Mouse (Mus musculus): Measurements from ENCODE around the gene Prr5. TPM values are rescaled to one million over a fixed set of nuclear protein-coding genes. Genes with fewer than 3 reads are reported as not detected.
"Not testable (repeated sequence)": the region's sequence is repeated elsewhere in the genome, so short reads cannot be mapped to it uniquely, and the experiment has no call there.

Gene Prr5
- total RNA-seq, 2 experiments from 2014 or later = 3.9 to 4.1 TPM

DNA sequence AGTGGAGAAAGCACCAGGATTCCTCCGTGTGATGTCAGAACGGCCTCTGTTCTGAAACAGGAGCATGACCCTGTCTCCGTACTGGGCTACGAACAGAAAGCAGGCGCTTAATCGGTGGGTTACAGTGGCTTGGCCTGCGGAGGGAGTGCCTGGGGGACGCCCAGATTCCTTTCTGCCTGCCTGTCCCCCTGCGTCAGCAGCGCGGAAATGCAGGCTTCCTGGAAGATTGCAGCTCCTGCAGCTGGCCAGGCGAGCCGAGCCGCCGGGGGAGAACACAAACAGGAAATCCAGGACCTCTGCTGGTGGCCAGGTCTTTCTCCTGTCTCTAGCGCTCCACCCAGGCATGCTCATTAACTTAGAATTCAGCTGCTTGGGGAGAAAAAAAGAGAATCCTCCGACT lies 45.3 kb downstream of the Prr5 start:
- peak; percentile 85 for DNase-seq

DNA sequence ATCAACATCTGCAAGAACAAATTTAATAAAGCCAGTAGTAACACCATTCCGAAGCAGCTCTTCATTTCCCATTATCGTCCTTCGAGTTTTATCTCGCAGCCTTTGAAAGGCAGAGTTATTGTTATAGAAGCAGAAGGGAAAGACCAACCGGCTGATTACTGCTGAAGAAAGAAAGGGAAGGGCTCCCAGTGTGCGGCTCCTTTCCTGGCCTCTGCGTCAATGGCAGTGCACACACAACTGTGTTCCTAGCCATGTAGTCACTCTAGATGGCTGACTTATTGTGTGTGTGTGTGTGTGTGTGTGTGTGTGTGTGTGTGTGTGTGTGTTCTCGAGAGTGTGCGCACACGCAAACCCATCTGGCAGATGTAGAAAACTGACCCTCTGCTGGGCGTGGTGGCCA lies 45.7 kb downstream of the Prr5 start:
- no peak for DNase-seq

DNA sequence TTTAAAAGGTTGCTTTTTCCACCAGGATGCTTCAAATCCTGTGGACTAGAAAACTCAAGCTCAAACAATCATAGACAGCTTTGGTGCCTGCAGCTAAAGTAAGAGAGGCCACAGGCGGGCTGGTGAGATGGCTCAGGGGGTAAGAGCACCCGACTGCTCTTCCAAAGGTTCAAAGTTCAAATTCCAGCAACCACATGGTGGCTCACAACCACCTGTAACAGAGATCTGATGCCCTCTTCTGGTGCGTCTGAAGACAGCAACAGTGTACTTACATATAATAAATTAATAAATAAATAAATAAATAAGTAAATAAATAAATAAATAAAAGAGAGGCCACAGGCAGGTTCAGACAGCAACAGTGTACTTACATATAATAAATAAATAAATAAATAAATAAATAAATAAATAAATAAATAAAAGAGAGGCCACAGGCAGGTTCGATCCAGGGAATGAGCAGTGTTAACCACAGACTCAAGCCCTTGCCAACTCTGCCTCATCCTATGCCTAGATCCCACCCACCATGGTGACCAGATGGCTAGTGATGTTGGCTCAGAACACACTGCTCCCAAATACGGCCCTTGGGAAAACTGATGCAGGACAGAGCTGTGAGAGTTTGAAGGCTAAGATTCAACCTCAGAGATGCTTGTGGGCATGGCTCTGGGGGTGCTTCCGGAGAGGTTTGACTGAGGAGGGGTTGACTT lies 48.3 kb downstream of the Prr5 start:
- DNase-seq = not testable (repeated sequence)

- no peak for DNase-seq
Observed at GRCm38 (mm10) chr15:84718785-84719184, 49.4 kb downstream of the Prr5 start.

GRCm38 (mm10) chr15:84719791-84720190 lies 50.4 kb downstream of the Prr5 start, which contains the start of gene Arhgap8:
TSS of gene Arhgap8 (plus strand) at chr15:84720052.
- no peak for DNase-seq

GRCm38 (mm10) chr15:84720291-84721204 lies 51.1 kb downstream of the Prr5 start:
- no peak for DNase-seq

- DNase-seq = not testable (repeated sequence)
Observed at GRCm38 (mm10) chr15:84723656-84724055, 54.2 kb downstream of the Prr5 start.

- no peak for DNase-seq
Observed at GRCm38 (mm10) chr15:84724199-84724598, 54.8 kb downstream of the Prr5 start.

GRCm38 (mm10) chr15:84729685-84730084 lies 60.3 kb downstream of the Prr5 start:
- peak; percentile 52 for DNase-seq

GRCm38 (mm10) chr15:84730893-84731292 lies 61.5 kb downstream of the Prr5 start:
- DNase-seq = no peak

DNA sequence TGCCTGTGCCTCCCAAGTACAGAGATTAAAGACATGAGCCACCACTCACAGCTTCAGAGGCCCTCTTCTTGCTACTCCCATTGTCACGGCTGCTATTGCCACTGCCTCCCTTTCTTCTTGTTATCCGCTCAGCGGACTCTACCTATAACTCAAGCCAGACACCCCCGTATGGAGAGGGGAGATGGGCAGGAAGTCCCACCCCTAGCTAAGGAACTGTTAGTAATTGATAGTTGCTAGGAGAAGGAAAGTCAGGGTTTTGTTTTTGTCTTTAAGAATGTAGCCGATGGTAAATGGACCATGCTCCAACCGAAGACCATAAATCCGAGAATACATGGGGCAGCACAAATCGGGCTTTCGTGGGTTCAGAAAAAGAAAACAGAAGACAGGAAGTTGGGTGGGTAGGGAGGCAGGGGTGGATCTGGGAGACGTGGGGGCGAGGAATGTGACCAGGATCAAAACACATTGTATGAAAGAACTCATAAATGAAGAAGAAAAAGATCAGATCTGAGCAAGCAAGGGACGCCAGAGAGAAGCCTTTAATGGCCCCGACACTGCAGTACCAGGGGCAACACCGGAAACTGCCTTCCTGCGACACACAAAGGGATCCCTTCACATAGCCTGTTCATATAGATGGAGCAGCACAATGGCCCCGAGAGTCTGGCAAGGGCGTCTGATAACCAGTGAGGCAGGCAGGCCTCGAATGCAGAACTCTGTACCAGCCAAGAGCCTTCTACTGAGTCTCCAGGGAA lies 62.4 kb downstream of the Prr5 start:
- no peak for DNase-seq

- no peak for DNase-seq
Observed at GRCm38 (mm10) chr15:84732425-84732749, 63.0 kb downstream of the Prr5 start.

DNA sequence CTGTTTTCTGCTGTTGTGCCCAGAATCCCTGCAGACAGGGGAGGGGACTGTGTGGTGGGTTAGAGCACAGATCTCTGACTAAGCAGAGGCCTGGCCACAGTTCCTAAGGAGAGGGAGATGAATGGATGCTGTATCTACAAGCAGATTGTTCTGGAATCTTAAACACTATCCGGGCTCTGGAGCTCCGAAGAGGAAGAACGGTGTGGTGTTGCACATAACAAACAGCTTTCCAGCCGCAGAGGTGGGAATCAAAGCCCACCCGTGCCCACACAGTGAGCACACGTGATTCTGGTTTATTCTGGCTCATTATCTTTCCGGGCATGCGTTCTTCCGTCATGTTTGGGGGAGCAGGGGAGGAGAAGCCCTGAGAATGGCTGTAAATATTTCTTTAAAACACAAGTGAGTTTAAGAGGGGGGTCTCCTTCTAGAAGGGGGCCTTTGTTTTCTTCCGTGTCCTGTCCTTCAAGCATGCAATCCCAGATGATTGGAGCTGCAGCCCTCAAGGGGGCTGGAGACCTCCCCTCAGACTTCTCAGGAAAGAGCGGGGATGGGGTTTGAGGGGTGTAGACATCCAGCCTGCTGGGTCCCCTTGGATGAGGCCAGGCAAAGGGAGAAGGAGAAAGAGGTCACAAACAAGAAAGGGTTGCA lies 67.0 kb downstream of the Prr5 start:
- no peak for DNase-seq

DNA sequence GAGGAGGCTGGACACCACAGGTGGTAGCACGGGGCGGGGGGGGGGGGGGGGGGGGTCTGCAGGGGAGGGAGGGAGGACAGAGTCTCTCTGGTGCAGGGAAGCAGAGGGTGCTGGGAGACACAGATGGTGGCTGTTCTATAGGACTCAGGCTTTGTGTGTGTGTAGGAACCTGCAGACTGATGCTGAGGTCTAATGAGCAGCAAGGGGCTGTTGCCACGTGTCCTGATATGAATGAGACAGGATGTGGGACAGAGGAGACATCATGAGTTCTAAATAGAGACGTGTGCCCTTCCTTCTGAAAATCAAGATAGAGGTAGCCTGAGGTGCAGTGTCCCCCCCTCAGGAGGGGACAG lies 67.5 kb downstream of the Prr5 start:
- no peak for DNase-seq

DNA sequence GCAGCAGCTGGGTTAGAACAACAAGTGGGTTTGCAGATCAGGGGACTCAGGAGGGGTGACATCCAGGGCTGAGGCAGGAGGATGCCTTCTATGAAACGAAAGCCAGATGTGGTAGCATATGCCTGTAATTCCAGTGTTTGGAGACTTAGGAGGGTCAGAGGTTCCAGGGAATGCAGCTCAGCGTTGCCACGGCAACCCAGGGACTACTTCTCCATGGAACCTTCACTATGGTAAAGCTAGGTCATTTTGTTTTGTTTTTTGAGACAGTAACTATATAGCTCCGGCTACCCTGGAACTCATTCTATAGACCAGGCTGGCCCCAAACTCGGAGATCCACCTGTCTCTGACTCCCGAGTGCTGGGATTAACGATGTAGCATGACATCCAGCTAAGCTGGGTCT lies 68.8 kb downstream of the Prr5 start:
- DNase-seq = no peak

DNA sequence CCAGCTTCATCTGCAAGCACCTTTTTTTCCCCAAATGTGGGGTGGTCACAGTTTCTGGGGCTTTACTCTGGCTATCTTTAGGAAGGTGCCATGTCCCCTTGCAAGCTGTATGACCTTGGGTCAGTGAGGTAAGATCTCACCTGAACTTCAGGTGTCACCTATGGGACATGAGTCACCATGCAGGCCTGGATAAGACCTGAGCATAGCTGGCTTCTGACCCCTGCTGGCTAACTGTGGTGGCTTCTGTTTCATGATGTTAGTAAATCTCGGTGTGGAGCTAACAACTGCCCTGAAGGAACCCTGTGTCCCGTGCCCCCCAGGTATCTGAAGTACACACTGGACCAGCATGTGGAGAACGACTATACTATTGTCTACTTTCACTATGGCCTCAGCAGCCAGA lies 72.2 kb downstream of the Prr5 start:
- DNase-seq = no peak

- no peak for DNase-seq
Observed at GRCm38 (mm10) chr15:84743347-84743746, 73.9 kb downstream of the Prr5 start.

- DNase-seq = no peak
Observed at GRCm38 (mm10) chr15:84744308-84744707, 74.9 kb downstream of the Prr5 start.

GRCm38 (mm10) chr15:84745831-84746230 lies 76.4 kb downstream of the Prr5 start:
- DNase-seq = no peak
